In the genomic region with DNA sequence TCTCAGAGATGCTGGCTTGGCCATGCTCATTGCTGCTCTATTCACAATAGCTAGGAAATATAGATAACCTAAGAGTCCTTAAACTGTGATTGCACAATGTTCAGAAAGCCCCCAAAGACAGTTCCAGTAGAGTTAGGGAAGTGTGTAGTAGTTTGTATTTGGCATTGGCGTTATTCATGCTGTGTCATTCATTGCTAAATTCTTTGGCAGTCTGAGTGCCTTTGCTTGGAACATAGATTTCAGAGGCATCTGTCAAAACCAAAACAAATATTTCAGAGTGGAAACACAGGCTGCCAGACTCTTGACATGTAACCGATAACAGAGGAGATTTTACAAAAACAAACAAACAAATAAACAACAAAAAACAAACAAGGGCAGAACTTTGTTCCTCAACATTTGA, we compare ENCODE assay signal across 31 mouse cellular contexts. TPM values are rescaled to one million over a fixed set of nuclear protein-coding genes. Genes with fewer than 3 reads are reported as not detected.
DNase-seq lines count a peak whose midpoint lies in the region; ATAC-seq and TF ChIP-seq lines count a peak whose summit lies in the region.
"Had no signal": no experiment of that assay in that cellular context is flagged by ENCODE, and none has a peak within 500 bp of the region (broad histone marks: within the 10 kb centered on the region; RNA-seq: fewer than 3 reads in every experiment).

No protein-coding gene starts in this region.

- 66% methylated on average over 2 of the region's 2 CpGs for WGBS in forebrain, embryonic 14.5 days
- 91% methylated on average over 2 of the region's 2 CpGs for WGBS in forebrain, embryonic 11.5 days
- 56% methylated on average over 2 of the region's 2 CpGs for WGBS in lung, postnatal 0 days

- no peaks in the 10 kb centered on the region for H3K4me1 ChIP-seq in forebrain, embryonic 14.5 days (ENCODE audit: control insufficient read depth, insufficient read depth, low read length)
- no peaks in the 10 kb centered on the region for H3K4me1 ChIP-seq in forebrain, embryonic 11.5 days (replicated peaks; ENCODE audit: control insufficient read depth, insufficient read depth, low read length)
- no peaks in the 10 kb centered on the region for H3K4me1 ChIP-seq in lung, postnatal 0 days (ENCODE audit: insufficient read depth, low read depth, low read length)
- H3K4me1 ChIP-seq: embryonic facial prominence, embryonic 12.5 days; heart, embryonic 12.5 days; hindbrain, embryonic 12.5 days; intestine, embryonic 15.5 days; limb, embryonic 10.5 days; midbrain, embryonic 10.5 days; neural tube, embryonic 15.5 days had no signal

- ATAC-seq in forebrain, embryonic 14.5 days: peak; percentile 37; the same call in 1 of the 2 replicates
- no peak for ATAC-seq in forebrain, embryonic 11.5 days (replicated peaks; ENCODE audit: low FRiP score)
- ATAC-seq in lung, postnatal 0 days: no peak
- peak; percentile 95 for ATAC-seq in granulocyte monocyte progenitor cell, adult 5-6 weeks (replicated peaks; ENCODE audit: poor library complexity, severe bottlenecking)
- ATAC-seq: intestine, embryonic 15.5 days; liver, postnatal 0 days; midbrain, embryonic 16.5 days had no signal

- H3K4me3 ChIP-seq in forebrain, embryonic 14.5 days (ENCODE audit: low read depth, low read length): no peak overlapping the region
- H3K4me3 ChIP-seq in forebrain, embryonic 11.5 days (ENCODE audit: low read depth, low read length): no peak overlapping the region
- H3K4me3 ChIP-seq in lung, postnatal 0 days (ENCODE audit: low read depth, low read length): no peak overlapping the region
- H3K4me3 ChIP-seq: embryonic facial prominence, embryonic 12.5 days; heart, embryonic 12.5 days; hindbrain, embryonic 12.5 days; intestine, embryonic 15.5 days; limb, embryonic 10.5 days; midbrain, embryonic 10.5 days; neural tube, embryonic 15.5 days had no signal

- no peak for TF ChIP-seq EP300 in lung, postnatal 0 days (IDR thresholded peaks at IDR 0.05)

- DNase-seq in forebrain, embryonic 14.5 days (ENCODE audit: low spot score): peak; percentile 67
- no peak for DNase-seq in forebrain, embryonic 11.5 days (ENCODE audit: low spot score)
- DNase-seq in lung, postnatal 0 days (ENCODE audit: low spot score): peak; percentile 33
- no peak for DNase-seq in lung, adult 18-20 months
- peak; percentile 76 for DNase-seq in NIH3T3 (ENCODE audit: low read depth)
- no peak for DNase-seq in left cerebral cortex, postnatal 36 days (ENCODE audit: low spot score in 2 of 2)
- no peak for DNase-seq in kidney, postnatal 4 days
- DNase-seq: B cell, adult 2 months; cerebellum, adult 18-20 months; cerebellum, postnatal 14 days; kidney, adult 8-10 months; kidney, postnatal 10 days; liver; liver, postnatal 0 days; thymus, adult 2 months had no signal

- H3K9me3 ChIP-seq in forebrain, embryonic 14.5 days (replicated peaks; ENCODE audit: control insufficient read depth, low read length): no peaks in the 10 kb centered on the region
- no peaks in the 10 kb centered on the region for H3K9me3 ChIP-seq in forebrain, embryonic 11.5 days (ENCODE audit: control insufficient read depth, low read length)
- H3K9me3 ChIP-seq in lung, postnatal 0 days (ENCODE audit: low read length): no peaks in the 10 kb centered on the region
- H3K9me3 ChIP-seq: embryonic facial prominence, embryonic 12.5 days; heart, embryonic 12.5 days; hindbrain, embryonic 12.5 days; intestine, embryonic 15.5 days; limb, embryonic 10.5 days; midbrain, embryonic 10.5 days; neural tube, embryonic 15.5 days had no signal

- TF ChIP-seq CTCF in lung, postnatal 0 days (IDR thresholded peaks at IDR 0.05): no peak

- H3K36me3 ChIP-seq in forebrain, embryonic 14.5 days (ENCODE audit: control insufficient read depth, insufficient read depth, low read length): 0 out of 2 replicates have a peak, but pooled peaks cover 3% of the 10 kb centered on the region
- H3K36me3 ChIP-seq in forebrain, embryonic 11.5 days (ENCODE audit: control insufficient read depth, insufficient read depth, low read length): no peaks in the 10 kb centered on the region
- H3K36me3 ChIP-seq in lung, postnatal 0 days (ENCODE audit: insufficient read depth, low read length): no peaks in the 10 kb centered on the region
- H3K36me3 ChIP-seq: intestine, embryonic 15.5 days; neural tube, embryonic 15.5 days had no signal

- no peak overlapping the region for H3K4me2 ChIP-seq in forebrain, embryonic 14.5 days (ENCODE audit: low read length)
- H3K4me2 ChIP-seq in forebrain, embryonic 11.5 days (ENCODE audit: low read depth, low read length, severe bottlenecking): no peak overlapping the region
- no peak overlapping the region for H3K4me2 ChIP-seq in lung, postnatal 0 days (replicated peaks; ENCODE audit: low read depth, low read length)
- H3K4me2 ChIP-seq: embryonic facial prominence, embryonic 12.5 days; heart, embryonic 12.5 days; hindbrain, embryonic 12.5 days; intestine, embryonic 15.5 days; neural tube, embryonic 15.5 days had no signal

- no peak overlapping the region for H3K9ac ChIP-seq in forebrain, embryonic 14.5 days (ENCODE audit: low read length)
- no peak overlapping the region for H3K9ac ChIP-seq in forebrain, embryonic 11.5 days (ENCODE audit: low read length)
- H3K9ac ChIP-seq in lung, postnatal 0 days (replicated peaks; ENCODE audit: low read depth): no peak overlapping the region
- H3K9ac ChIP-seq: embryonic facial prominence, embryonic 12.5 days; heart, embryonic 12.5 days; hindbrain, embryonic 12.5 days; intestine, embryonic 15.5 days; liver, postnatal 0 days; neural tube, embryonic 15.5 days had no signal

- 0 out of 2 replicates have a peak, but pooled peaks cover 3% of the 10 kb centered on the region for H3K27me3 ChIP-seq in forebrain, embryonic 14.5 days (replicated peaks; ENCODE audit: control insufficient read depth, insufficient read depth, low read length)
- H3K27me3 ChIP-seq in forebrain, embryonic 11.5 days (ENCODE audit: control insufficient read depth, insufficient read depth, low read length): no peaks in the 10 kb centered on the region
- H3K27me3 ChIP-seq in lung, postnatal 0 days (replicated peaks; ENCODE audit: insufficient read depth, low read length): no peaks in the 10 kb centered on the region
- H3K27me3 ChIP-seq: embryonic facial prominence, embryonic 12.5 days; heart, embryonic 12.5 days; hindbrain, embryonic 12.5 days; intestine, embryonic 15.5 days; neural tube, embryonic 15.5 days had no signal

- intact Hi-C loops in left cerebral cortex, postnatal 36 days (cut with DNase I): no loop called here

- no peak overlapping the region for H3K27ac ChIP-seq in forebrain, embryonic 14.5 days (ENCODE audit: low read depth, low read length)
- H3K27ac ChIP-seq in forebrain, embryonic 11.5 days (ENCODE audit: low read depth, low read length): no peak overlapping the region
- no peak overlapping the region for H3K27ac ChIP-seq in lung, postnatal 0 days (ENCODE audit: low read length)
- H3K27ac ChIP-seq: embryonic facial prominence, embryonic 12.5 days; hindbrain, embryonic 12.5 days; intestine, embryonic 15.5 days; limb, embryonic 10.5 days; macrophage; midbrain, embryonic 10.5 days; neural tube, embryonic 15.5 days had no signal

RNA-seq across cellular contexts. Expression of a gene that starts 13.2 kb away (rescaled TPM):
- 16.4 and 17.6 TPM in 2 replicates for polyA plus RNA-seq in forebrain, embryonic 14.5 days (2014; fragmentation: Nextera tagmentation; extraction: Ambion mirVana)
- polyA plus RNA-seq in forebrain, embryonic 11.5 days (2014; fragmentation: Nextera tagmentation; extraction: Ambion mirVana): 34.9 and 41.3 TPM in 2 replicates
- 12.8 and 15.1 TPM in 2 replicates for polyA plus RNA-seq in lung, postnatal 0 days (2015; fragmentation: Nextera tagmentation; extraction: Ambion mirVana)
- 1.4 and 3.4 TPM in 2 replicates for total RNA-seq in granulocyte monocyte progenitor cell, adult 5-6 weeks (2014; fragmentation: Nextera tagmentation)
- 4.2 and 7.5 TPM in 2 replicates for total RNA-seq in granulocyte monocyte progenitor cell, adult 5-6 weeks (2017)
- total RNA-seq in left cerebral cortex, postnatal 36 days (2021): 10 to 100 TPM; 42.1 to 44.2 TPM

RNA-seq across cellular contexts. Expression of a gene that starts 22.6 kb away (rescaled TPM):
- not detected in 2 replicates for polyA plus RNA-seq in forebrain, embryonic 14.5 days (2014; fragmentation: Nextera tagmentation; extraction: Ambion mirVana)
- not detected in 2 replicates for polyA plus RNA-seq in forebrain, embryonic 11.5 days (2014; fragmentation: Nextera tagmentation; extraction: Ambion mirVana)
- polyA plus RNA-seq in lung, postnatal 0 days (2015; fragmentation: Nextera tagmentation; extraction: Ambion mirVana): not detected in 2 replicates
- total RNA-seq in granulocyte monocyte progenitor cell, adult 5-6 weeks (2014; fragmentation: Nextera tagmentation): not detected in 2 replicates
- not detected in 2 replicates for total RNA-seq in granulocyte monocyte progenitor cell, adult 5-6 weeks (2017)
- under 1 TPM in 1 of 2 experiments, not detected in 1; 0.79 TPM for total RNA-seq in left cerebral cortex, postnatal 36 days (2021)
- total RNA-seq: gastrocnemius, adult 18-20 months; heart, postnatal 10 days; layer of hippocampus, adult 18-20 months; layer of hippocampus, postnatal 14 days; MEL had no signal
- polyA plus RNA-seq: embryonic facial prominence, embryonic 12.5 days; heart, embryonic 12.5 days; hindbrain, embryonic 12.5 days; intestine, embryonic 15.5 days; limb, embryonic 10.5 days; liver, postnatal 0 days; macrophage; midbrain, embryonic 10.5 days; midbrain, embryonic 16.5 days; neural tube, embryonic 15.5 days; stomach, embryonic 16.5 days; thymus, adult 2 months had no signal

RNA-seq across cellular contexts. Expression of a gene that starts 57.8 kb away (rescaled TPM):
- 29.6 and 32.8 TPM in 2 replicates for polyA plus RNA-seq in forebrain, embryonic 14.5 days (2014; fragmentation: Nextera tagmentation; extraction: Ambion mirVana)
- polyA plus RNA-seq in forebrain, embryonic 11.5 days (2014; fragmentation: Nextera tagmentation; extraction: Ambion mirVana): 36.0 and 40.7 TPM in 2 replicates
- 10.6 and 12.6 TPM in 2 replicates for polyA plus RNA-seq in lung, postnatal 0 days (2015; fragmentation: Nextera tagmentation; extraction: Ambion mirVana)
- total RNA-seq in granulocyte monocyte progenitor cell, adult 5-6 weeks (2014; fragmentation: Nextera tagmentation): 24.7 and 27.8 TPM in 2 replicates
- total RNA-seq in granulocyte monocyte progenitor cell, adult 5-6 weeks (2017): 31.3 and 37.1 TPM in 2 replicates
- 10 to 100 TPM in 1 of 2 experiments, 1 to 10 TPM in 1; 9.0 to 12.0 TPM for total RNA-seq in left cerebral cortex, postnatal 36 days (2021)
- total RNA-seq: MEL had no signal

Comparison
In these comparisons a context has a peak if more than half of its experiments do, and no peak if none do; other contexts are left out.
1. ATAC-seq: peak in forebrain, embryonic 14.5 days (single experiment) and granulocyte monocyte progenitor cell, adult 5-6 weeks (single experiment); none in forebrain, embryonic 11.5 days (single experiment) and lung, postnatal 0 days (single experiment).
2. DNase-seq: peak in forebrain, embryonic 14.5 days (single experiment), lung, postnatal 0 days (single experiment) and NIH3T3 (single experiment); none in forebrain, embryonic 11.5 days (single experiment), lung, adult 18-20 months (0 of 2), left cerebral cortex, postnatal 36 days (0 of 2) and kidney, postnatal 4 days (0 of 2).